Mouse (Mus musculus) kidney, adult 2 months (tissue): Measurements from ENCODE around the gene Slc16a1.

Experiments used
- CTCF ChIP-seq: fragments of 200-500 bp; conservative IDR thresholded peaks from 2 replicates; pipeline ENCODE4 v1.5.1; 2011; ENCODE audit warnings: low read depth, mild to moderate bottlenecking, control low read depth, low read length, moderate library complexity, mixed read lengths; ENCODE audit not compliant: insufficient read depth, insufficient read length
- POLR2A ChIP-seq: fragments of 200-500 bp; IDR thresholded peaks from one replicate; pipeline ENCODE4 v1.6.1; 2011; ENCODE audit warnings: low read depth, low read length, control low read depth

GRCm38 (mm10) chr3:104614081-104614480, 24.4 kb upstream of the Slc16a1 start:
- TF ChIP-seq POLR2A (no peak), CTCF (no peak)
